Mouse (Mus musculus) midbrain, embryonic 10.5 days (tissue): ENCODE results near the gene Lcn11. TPM values are rescaled to one million over a fixed set of nuclear protein-coding genes. Genes with fewer than 3 reads are reported as not detected.
"Not testable (repeated sequence)": the region's sequence is repeated elsewhere in the genome, so short reads cannot be mapped to it uniquely, and the experiment has no call there.

Source experiments
- DNase-seq: peaks from one replicate; pipeline ENCODE4 v3.0.0-alpha.2; 2017; ENCODE audit warnings: low spot score
- H3K27ac ChIP-seq: fragments of 300-500 bp; sonication (generic); replicated peaks from 2 replicates; pipeline ENCODE4 v1.5.1; 2016; ENCODE audit warnings: mild to moderate bottlenecking
- H3K27me3 ChIP-seq: fragments of 300-500 bp; sonication (generic); 2 replicates; pipeline ENCODE4 v1.6.1; 2016; ENCODE audit warnings: low read depth, mild to moderate bottlenecking; ENCODE audit not compliant: poor library complexity, severe bottlenecking
- H3K36me3 ChIP-seq: fragments of 300-500 bp; sonication (generic); 2 replicates; pipeline ENCODE4 v1.6.1; 2016; ENCODE audit warnings: mild to moderate bottlenecking, moderate library complexity
- H3K4me1 ChIP-seq: fragments of 300-500 bp; sonication (generic); 2 replicates; pipeline ENCODE4 v1.6.1; 2016
- H3K4me3 ChIP-seq: fragments of 300-500 bp; sonication (generic); 2 replicates; pipeline ENCODE4 v1.5.1; 2016; ENCODE audit warnings: mild to moderate bottlenecking, moderate library complexity
- H3K9me3 ChIP-seq: fragments of 300-500 bp; sonication (generic); replicated peaks from 2 replicates; pipeline ENCODE4 v1.6.1; 2016; ENCODE audit warnings: mild to moderate bottlenecking
- WGBS: fragments of 180-500 bp; shearing (Covaris S2); methylation state at CpG from one replicate; pipeline ENCODE4 v1.1.7; 2016; 5-methylcytosine and 5-hydroxymethylcytosine counted together
- polyA plus RNA-seq: library from polyadenylated mRNA; unstranded; fragments of >200 nt; fragmentation: Nextera tagmentation; extraction: Ambion mirVana; gene quantifications from 2 replicates; pipeline ENCODE4 v1.2.1, GENCODE M21; 2016

Gene Lcn11
- polyA plus RNA-seq, 1 experiment from 2014 or later, result not detected

DNA sequence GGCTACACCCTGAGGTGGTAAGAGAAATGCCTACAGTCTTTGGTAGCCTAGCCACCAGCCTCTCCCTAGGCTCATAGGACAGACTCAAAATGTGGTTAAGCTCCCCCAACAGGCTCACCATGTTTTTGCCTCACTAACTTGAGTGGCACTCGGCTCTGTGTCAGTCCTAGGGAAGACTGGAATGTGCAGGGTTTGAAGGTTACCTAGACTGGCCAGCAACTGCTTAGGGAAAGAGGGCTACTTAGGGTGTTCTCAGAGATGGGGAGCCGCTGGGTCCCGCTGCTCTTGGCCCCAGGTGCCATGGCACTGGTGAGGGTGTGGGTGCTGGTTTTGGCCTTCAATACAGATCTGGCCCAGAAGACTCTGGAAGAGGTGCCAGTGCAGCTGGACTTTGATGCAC is 5.1 kb downstream of the Lcn11 start, which contains the start of gene Gm13539:
TSS of gene Gm13539 (plus strand) at position 301 of the 400 bp plus-strand sequence.
- peaks cover 12% of the 10 kb centered on the region for H3K4me1 ChIP-seq
- H3K9me3 ChIP-seq, result no peaks in the 10 kb centered on the region
- no peaks in the 10 kb centered on the region for H3K36me3 ChIP-seq
- WGBS, result 74% methylated on average over 3 of the region's 3 CpGs
- no peak within 1 kb of the TSS for H3K4me3 ChIP-seq
- H3K27me3 ChIP-seq, result no peaks in the 10 kb centered on the region
- no peak within 1 kb of the TSS for H3K27ac ChIP-seq
- DNase-seq, result no peak

DNA sequence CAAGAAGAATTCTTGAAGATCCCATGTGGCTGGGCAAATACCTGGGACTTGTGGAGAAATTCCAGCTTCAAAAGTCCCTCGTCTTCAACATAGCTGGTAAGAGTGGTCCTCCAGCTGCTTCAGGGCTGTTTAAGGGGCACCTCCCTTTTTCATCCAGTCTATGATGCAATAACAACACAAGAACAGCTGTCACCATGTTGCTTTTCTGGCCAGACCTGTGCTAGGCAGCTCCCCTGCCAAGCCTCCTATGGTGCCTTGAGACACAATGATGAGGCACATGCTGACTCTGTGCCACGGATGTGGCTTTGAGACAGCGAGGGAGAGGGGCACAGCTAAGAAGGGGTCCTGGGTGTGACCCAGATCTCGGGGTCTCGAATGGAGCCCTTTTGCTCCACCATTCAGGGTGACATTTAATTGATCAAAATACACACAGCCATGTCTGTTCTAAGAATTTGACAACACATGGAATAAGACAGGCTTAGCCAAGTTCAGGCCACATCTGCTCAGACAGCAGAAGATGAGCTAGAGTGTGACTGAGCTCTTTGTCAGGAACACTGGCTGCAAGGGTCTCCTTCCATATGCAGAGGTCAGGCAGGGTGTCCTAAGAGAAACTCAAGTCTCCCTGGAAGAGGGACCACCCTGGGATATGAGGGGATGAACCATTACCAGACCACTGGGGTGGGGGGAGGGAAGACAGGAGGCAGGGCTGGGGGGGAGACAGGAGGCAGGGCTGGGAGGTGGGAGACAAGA is 8.9 kb downstream of the Lcn11 start:
- Histone ChIP-seq H3K27ac (peak overlapping the region; percentile 55; the same call in 1 of the 2 replicates), H3K36me3 (no peaks in the 10 kb centered on the region), H3K4me1 (peaks cover 12% of the 10 kb centered on the region), H3K4me3 (no peak overlapping the region), H3K27me3 (no peaks in the 10 kb centered on the region), H3K9me3 (no peaks in the 10 kb centered on the region)
- no peak for DNase-seq
- 75% methylated on average over 5 of the region's 5 CpGs for WGBS

DNA sequence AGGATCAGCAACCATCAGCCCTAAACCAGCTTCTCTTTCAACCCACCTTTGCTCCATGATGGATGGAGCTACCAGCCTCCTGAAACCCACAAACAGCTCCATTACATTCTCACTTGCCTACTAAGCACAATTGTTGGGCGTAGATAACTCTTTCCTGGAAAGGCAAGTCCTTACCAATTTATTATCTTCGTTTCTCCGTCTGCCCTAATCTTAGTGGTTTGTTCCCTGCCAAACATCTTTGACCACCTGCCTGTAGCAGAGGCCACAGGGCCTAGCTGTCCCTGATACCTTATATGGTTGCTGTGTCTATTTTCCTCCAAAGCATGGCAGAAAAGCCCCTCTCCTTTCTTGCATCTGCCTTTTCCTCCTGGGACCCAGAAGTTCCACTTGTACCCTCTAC is 12.3 kb downstream of the Lcn11 start:
- Histone ChIP-seq H3K36me3 (no peaks in the 10 kb centered on the region), H3K27ac (no peak overlapping the region), H3K4me3 (no peak overlapping the region), H3K27me3 (no peaks in the 10 kb centered on the region), H3K9me3 (no peaks in the 10 kb centered on the region), H3K4me1 (peaks cover 12% of the 10 kb centered on the region)
- no peak for DNase-seq
- WGBS, result 93% methylated on average over 3 of the region's 3 CpGs

DNA sequence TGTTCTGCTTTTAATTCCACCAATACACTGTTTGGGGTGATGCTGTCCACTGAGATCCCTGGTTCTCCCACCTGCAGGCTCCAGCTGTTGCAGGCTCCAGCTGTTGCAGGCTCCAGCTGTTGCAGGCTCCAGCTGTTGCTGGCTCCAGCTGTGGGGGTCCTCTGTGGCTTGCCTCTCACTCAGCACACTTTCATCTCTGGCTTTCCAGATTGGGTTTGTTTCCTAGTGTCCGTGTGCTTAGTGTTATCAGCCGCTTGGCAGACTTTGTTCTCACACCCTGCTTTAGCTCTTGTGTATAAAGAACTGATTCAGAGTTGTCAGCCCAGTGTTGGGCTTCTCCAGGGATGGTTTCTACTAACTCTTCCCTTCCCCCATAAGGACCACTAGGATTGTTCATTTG is 20.8 kb downstream of the Lcn11 start:
- 47% methylated on average over 2 of the region's 2 CpGs for WGBS
- H3K27me3 ChIP-seq, result no peaks in the 10 kb centered on the region
- no peak overlapping the region for H3K4me3 ChIP-seq

DNA sequence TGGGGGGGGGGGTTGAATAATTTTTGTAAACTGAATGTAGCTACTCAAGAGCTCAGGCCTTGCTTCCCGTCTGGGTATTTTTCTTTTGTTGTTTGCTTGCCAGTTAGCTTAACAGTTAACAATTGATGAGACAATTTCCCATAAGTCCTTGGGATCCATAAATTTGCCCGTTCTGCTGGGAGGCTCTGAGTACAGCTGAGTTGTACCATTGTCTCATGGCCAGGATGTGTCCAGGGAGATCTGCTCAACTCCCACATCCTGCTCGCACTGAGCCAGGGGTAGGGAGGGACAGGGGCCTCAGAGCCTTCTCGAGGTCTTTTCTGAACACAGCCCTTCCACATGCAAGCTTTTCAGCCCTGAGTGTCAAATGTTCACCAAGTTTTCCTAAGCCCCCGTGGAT is 21.2 kb downstream of the Lcn11 start:
- no peaks in the 10 kb centered on the region for H3K9me3 ChIP-seq
- no peak overlapping the region for H3K4me3 ChIP-seq
- 55% methylated on average over 5 of the region's 5 CpGs for WGBS
- H3K27me3 ChIP-seq, result no peaks in the 10 kb centered on the region
- peaks cover 14% of the 10 kb centered on the region for H3K4me1 ChIP-seq
- no peak for DNase-seq
- no peaks in the 10 kb centered on the region for H3K36me3 ChIP-seq
- H3K27ac ChIP-seq, result 0 out of 2 replicates have a peak overlapping the region, but pooled peaks have one; percentile 52

More for the DNA sequence above, 20.8 kb downstream of the Lcn11 start:
- peaks cover 14% of the 10 kb centered on the region for H3K4me1 ChIP-seq
- DNase-seq, result no peak
- H3K9me3 ChIP-seq, result no peaks in the 10 kb centered on the region
- H3K27ac ChIP-seq, result no peak overlapping the region
- no peaks in the 10 kb centered on the region for H3K36me3 ChIP-seq

DNA sequence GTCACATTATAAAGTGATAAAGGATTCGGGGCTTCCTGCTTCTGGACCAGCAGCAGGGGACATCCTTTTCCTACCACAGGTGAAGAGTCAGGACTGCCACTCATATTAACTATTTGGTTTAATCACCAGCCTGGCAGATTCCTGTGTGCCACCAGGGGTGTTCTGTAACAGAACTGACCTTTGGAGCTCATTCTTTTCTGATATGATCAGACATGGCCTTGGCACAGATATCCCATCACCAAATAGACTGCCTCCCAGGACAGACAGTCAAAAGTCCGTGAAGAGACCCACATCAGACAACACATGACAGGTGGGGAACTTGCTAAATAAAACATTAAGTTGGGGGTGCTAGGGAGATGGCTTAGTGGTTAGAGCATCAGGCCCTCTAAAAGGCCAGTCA is 34.9 kb downstream of the Lcn11 start:
- WGBS, result 80% methylated on average over 2 of the region's 2 CpGs
- H3K27ac ChIP-seq, result no peak overlapping the region
- no peaks in the 10 kb centered on the region for H3K9me3 ChIP-seq
- H3K4me3 ChIP-seq, result no peak overlapping the region
- no peaks in the 10 kb centered on the region for H3K36me3 ChIP-seq
- no peaks in the 10 kb centered on the region for H3K4me1 ChIP-seq
- DNase-seq, result no peak
- H3K27me3 ChIP-seq, result no peaks in the 10 kb centered on the region

DNA sequence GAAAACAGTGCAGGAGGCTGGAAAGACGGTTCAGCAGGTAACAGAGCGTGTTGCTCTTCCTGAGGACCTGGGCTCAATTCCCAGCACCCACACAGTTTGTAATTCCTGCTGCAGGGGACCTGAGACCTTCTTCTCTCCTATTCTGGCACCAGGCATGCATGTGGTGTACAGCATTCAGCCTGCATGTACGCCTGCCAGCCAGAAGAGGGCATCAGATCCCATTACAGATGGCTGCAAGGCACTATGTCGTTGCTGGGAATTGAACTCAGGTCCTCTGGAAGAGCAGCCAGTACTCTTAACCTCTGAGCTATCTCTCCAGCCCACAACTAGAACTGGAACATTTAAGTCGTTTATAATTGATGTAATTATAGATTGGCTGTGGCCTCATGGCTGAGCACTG is 36.5 kb downstream of the Lcn11 start:
- H3K9me3 ChIP-seq, result no peaks in the 10 kb centered on the region
- H3K36me3 ChIP-seq, result no peaks in the 10 kb centered on the region
- no peaks in the 10 kb centered on the region for H3K27me3 ChIP-seq
- H3K4me1 ChIP-seq, result no peaks in the 10 kb centered on the region
- no peak overlapping the region for H3K27ac ChIP-seq
- DNase-seq, result no peak
- 77% methylated on average over 5 of the region's 5 CpGs for WGBS
- no peak overlapping the region for H3K4me3 ChIP-seq

DNA sequence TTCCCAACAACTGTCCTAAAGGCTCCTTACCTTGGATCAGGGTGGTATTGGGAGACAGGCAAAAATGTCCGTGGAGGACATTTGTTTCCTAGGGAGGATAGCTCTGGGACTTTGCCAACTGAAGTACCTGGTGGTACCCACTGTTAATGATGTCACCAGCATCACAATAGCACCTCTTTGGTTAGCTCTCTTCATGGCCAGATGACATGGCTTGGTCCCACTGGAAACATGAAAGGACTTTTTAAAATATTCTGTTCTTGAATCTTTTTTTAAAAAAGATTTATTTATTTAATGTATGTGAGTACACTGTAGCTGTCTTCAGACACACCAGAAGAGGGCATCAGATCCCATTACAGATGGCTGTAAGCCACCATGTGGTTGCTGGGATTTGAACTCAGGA is 38.9 kb downstream of the Lcn11 start, which contains the start of gene Glt6d1:
TSS of gene Glt6d1 (minus strand) at position 101 of the 400 bp plus-strand sequence.
- H3K9me3 ChIP-seq, H3K4me3 ChIP-seq, H3K27me3 ChIP-seq, DNase-seq, H3K36me3 ChIP-seq, H3K4me1 ChIP-seq, H3K27ac ChIP-seq: not testable (repeated sequence)
- WGBS, result 80% methylated on average over 1 of the region's 1 CpGs

DNA sequence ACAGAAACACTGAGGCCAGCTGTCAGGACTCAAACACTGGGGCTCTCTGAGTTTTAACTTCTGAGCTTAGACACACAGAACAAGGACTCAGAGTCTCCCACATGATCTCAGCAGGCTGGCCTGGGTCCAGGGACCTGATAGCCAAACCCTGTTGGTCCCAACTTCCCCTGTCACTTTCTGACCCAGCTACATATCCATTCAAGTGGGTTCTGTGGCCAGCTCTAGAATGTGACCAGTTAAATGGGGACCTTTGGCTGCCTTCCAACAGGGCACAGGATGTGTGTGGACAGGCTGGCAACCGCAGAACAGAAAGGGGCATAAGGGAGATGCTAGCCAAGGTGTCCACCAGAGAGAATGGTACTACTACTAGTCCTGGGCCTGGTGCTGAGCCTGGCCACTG is 46.0 kb downstream of the Lcn11 start, which contains the start of gene Lcn9:
TSS of gene Lcn9 (plus strand) at position 348 of the 400 bp plus-strand sequence.
- no peak within 1 kb of the TSS for H3K4me3 ChIP-seq
- WGBS, result 96% methylated on average over 1 of the region's 1 CpGs
- no peaks in the 10 kb centered on the region for H3K27me3 ChIP-seq
- no peak within 1 kb of the TSS for H3K27ac ChIP-seq
- no peaks in the 10 kb centered on the region for H3K36me3 ChIP-seq
- no peaks in the 10 kb centered on the region for H3K4me1 ChIP-seq
- DNase-seq, result no peak
- H3K9me3 ChIP-seq, result no peaks in the 10 kb centered on the region

DNA sequence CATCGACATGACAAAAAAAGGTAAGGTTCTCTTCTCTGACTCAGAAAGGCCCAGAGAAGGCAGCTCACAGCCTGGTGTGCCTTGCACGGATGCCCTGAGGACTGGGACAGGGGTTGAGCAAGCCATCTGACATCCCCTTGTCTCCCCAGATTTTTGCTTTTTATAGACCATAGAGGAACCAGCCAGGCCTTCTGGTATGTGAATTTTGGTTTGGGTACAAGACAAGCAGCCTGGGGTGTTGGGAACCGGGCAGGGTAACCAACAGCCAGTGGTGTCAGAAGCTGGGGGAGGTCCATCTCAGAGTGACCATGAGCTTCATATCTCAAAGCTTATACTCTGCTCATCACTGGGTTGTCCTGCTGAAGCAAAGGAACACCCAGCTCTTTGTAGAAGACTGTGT is 47.9 kb downstream of the Lcn11 start:
- H3K27ac ChIP-seq, result no peak overlapping the region
- no peaks in the 10 kb centered on the region for H3K9me3 ChIP-seq
- H3K27me3 ChIP-seq, result no peaks in the 10 kb centered on the region
- no peaks in the 10 kb centered on the region for H3K4me1 ChIP-seq
- 85% methylated on average over 3 of the region's 3 CpGs for WGBS
- DNase-seq, result no peak
- no peak overlapping the region for H3K4me3 ChIP-seq
- H3K36me3 ChIP-seq, result no peaks in the 10 kb centered on the region

DNA sequence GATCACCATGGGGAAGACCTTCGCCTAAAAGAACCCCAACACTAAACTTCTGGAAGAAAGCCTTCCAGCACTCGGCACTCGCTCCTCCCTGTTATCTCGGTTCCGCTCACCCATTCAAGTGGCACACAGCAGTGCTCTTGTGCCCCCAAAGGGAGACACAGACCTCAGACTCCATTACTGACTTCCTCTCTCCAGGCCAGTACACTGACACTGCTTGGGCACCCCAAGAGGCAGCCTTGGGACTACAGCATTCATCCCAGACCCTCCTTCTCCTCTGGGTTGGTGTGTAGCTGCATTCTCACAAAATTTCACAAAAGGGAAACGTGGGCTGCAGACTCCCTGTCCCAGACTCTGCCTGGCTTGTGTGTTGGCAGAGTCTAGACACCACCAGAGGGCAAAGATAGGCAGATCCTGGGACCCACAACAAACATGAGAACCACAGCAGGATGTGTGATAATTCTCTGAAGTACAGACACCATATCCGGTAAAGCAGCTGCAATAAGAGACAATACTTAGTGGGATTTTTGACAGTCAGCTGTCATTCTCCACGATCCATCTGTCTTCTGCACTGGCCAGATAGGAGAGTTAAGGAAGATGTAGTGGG is 51.6 kb downstream of the Lcn11 start:
- H3K27me3 ChIP-seq, result no peaks in the 10 kb centered on the region
- WGBS, result 83% methylated on average over 8 of the region's 8 CpGs
- H3K9me3 ChIP-seq, result no peaks in the 10 kb centered on the region
- no peak for DNase-seq
- H3K4me3 ChIP-seq, result no peak overlapping the region
- no peaks in the 10 kb centered on the region for H3K36me3 ChIP-seq
- H3K4me1 ChIP-seq, result no peaks in the 10 kb centered on the region
- H3K27ac ChIP-seq, result no peak overlapping the region
